Mouse (Mus musculus): Measurements from ENCODE around the gene Gm10837. TPM values are rescaled to one million over a fixed set of nuclear protein-coding genes. Genes with fewer than 3 reads are reported as not detected.

Gm10837 gene
- total RNA-seq, 1 experiment from 2014 or later, result not detected

- no peak for DNase-seq
These were observed 45.6 kb downstream of the Gm10837 start for GRCm38 (mm10) chr14:122535986-122536385.

Other genes with a start within 250 kb of the Gm10837 start
- not detected in 2 replicates for gene Gm5089, start 39.5 kb upstream of the Gm10837 start, total RNA-seq (2021)
- gene Zic5, start 24.9 kb upstream of the Gm10837 start, total RNA-seq (2021), result not detected in 2 replicates
- not detected in 2 replicates for gene Zic2, start 15.2 kb upstream of the Gm10837 start, total RNA-seq (2021)
- gene Pcca, start 43.7 kb downstream of the Gm10837 start, total RNA-seq (2021), result 133 and 175 TPM in 2 replicates